Comparison of ENCODE assay signal across 23 mouse cellular contexts in genomic region chr1:156784974-156785373, GRCm38 (mm10). TPM values are rescaled to one million over a fixed set of nuclear protein-coding genes. Genes with fewer than 3 reads are reported as not detected.
DNase-seq lines count a peak whose midpoint lies in the region; ATAC-seq lines count a peak whose summit lies in the region.
"Had no signal": no experiment of that assay in that cellular context is flagged by ENCODE, and none has a peak within 500 bp of the region (broad histone marks: within the 10 kb centered on the region; RNA-seq: fewer than 3 reads in every experiment).

No protein-coding gene starts in this region.

- H3K27ac ChIP-seq in embryonic facial prominence, embryonic 13.5 days: peak overlapping the region; percentile 64
- H3K27ac ChIP-seq in embryonic facial prominence, embryonic 10.5 days (replicated peaks): no peak overlapping the region
- H3K27ac ChIP-seq in hindbrain, embryonic 10.5 days: peak overlapping the region; percentile 73; the same call in 1 of the 2 replicates
- H3K27ac ChIP-seq in hindbrain, embryonic 16.5 days (ENCODE audit: low read depth, low read length): no peak overlapping the region
- H3K27ac ChIP-seq in embryonic facial prominence, embryonic 14.5 days (replicated peaks; ENCODE audit: low read depth, low read length): peak overlapping the region; percentile 66
- peak overlapping the region; percentile 64 for H3K27ac ChIP-seq in limb, embryonic 15.5 days
- H3K27ac ChIP-seq: embryonic facial prominence, embryonic 12.5 days; forebrain, embryonic 10.5 days; forebrain, embryonic 12.5 days had no signal

- no peaks in the 10 kb centered on the region for H3K27me3 ChIP-seq in embryonic facial prominence, embryonic 13.5 days
- H3K27me3 ChIP-seq in embryonic facial prominence, embryonic 10.5 days (replicated peaks; ENCODE audit: low read depth, poor library complexity, severe bottlenecking): peaks cover 26% of the 10 kb centered on the region
- peaks cover 51% of the 10 kb centered on the region for H3K27me3 ChIP-seq in hindbrain, embryonic 10.5 days (ENCODE audit: insufficient read depth, poor library complexity, severe bottlenecking)
- H3K27me3 ChIP-seq in hindbrain, embryonic 16.5 days (replicated peaks; ENCODE audit: control insufficient read depth, insufficient read depth, low read length): no peaks in the 10 kb centered on the region
- no peaks in the 10 kb centered on the region for H3K27me3 ChIP-seq in embryonic facial prominence, embryonic 14.5 days (replicated peaks; ENCODE audit: control insufficient read depth, insufficient read depth, low read length)
- no peaks in the 10 kb centered on the region for H3K27me3 ChIP-seq in limb, embryonic 15.5 days
- H3K27me3 ChIP-seq: embryonic facial prominence, embryonic 12.5 days had no signal

- H3K4me2 ChIP-seq in embryonic facial prominence, embryonic 13.5 days: no peak overlapping the region
- H3K4me2 ChIP-seq in hindbrain, embryonic 16.5 days (ENCODE audit: low read length): no peak overlapping the region
- no peak overlapping the region for H3K4me2 ChIP-seq in embryonic facial prominence, embryonic 14.5 days (ENCODE audit: low read depth, low read length)
- H3K4me2 ChIP-seq in limb, embryonic 15.5 days: no peak overlapping the region
- H3K4me2 ChIP-seq: embryonic facial prominence, embryonic 12.5 days; forebrain, embryonic 12.5 days had no signal

- 66% methylated on average over 10 of the region's 10 CpGs for WGBS in embryonic facial prominence, embryonic 13.5 days
- 86% methylated on average over 10 of the region's 10 CpGs for WGBS in embryonic facial prominence, embryonic 10.5 days
- WGBS in hindbrain, embryonic 10.5 days: 86% methylated on average over 10 of the region's 10 CpGs
- WGBS in hindbrain, embryonic 16.5 days: 84% methylated on average over 10 of the region's 10 CpGs
- WGBS in embryonic facial prominence, embryonic 14.5 days: 64% methylated on average over 10 of the region's 10 CpGs
- WGBS in limb, embryonic 15.5 days: 65% methylated on average over 10 of the region's 10 CpGs

- H3K9ac ChIP-seq in embryonic facial prominence, embryonic 13.5 days: no peak overlapping the region
- H3K9ac ChIP-seq in hindbrain, embryonic 16.5 days (ENCODE audit: low read depth, low read length): no peak overlapping the region
- H3K9ac ChIP-seq in embryonic facial prominence, embryonic 14.5 days (ENCODE audit: low read depth, low read length): no peak overlapping the region
- H3K9ac ChIP-seq in limb, embryonic 15.5 days: no peak overlapping the region
- H3K9ac ChIP-seq: embryonic facial prominence, embryonic 12.5 days; forebrain, embryonic 12.5 days had no signal

- peaks cover 68% of the 10 kb centered on the region for H3K4me1 ChIP-seq in embryonic facial prominence, embryonic 13.5 days
- peaks cover 79% of the 10 kb centered on the region for H3K4me1 ChIP-seq in embryonic facial prominence, embryonic 10.5 days
- peaks cover 91% of the 10 kb centered on the region for H3K4me1 ChIP-seq in hindbrain, embryonic 10.5 days (replicated peaks)
- H3K4me1 ChIP-seq in hindbrain, embryonic 16.5 days (ENCODE audit: control insufficient read depth, insufficient read depth, low read depth, low read length): peaks cover 18% of the 10 kb centered on the region
- peaks cover 52% of the 10 kb centered on the region for H3K4me1 ChIP-seq in embryonic facial prominence, embryonic 14.5 days (ENCODE audit: control insufficient read depth, insufficient read depth, low read length)
- H3K4me1 ChIP-seq in limb, embryonic 15.5 days: peaks cover 57% of the 10 kb centered on the region

- no peak overlapping the region for H3K4me3 ChIP-seq in embryonic facial prominence, embryonic 13.5 days
- no peak overlapping the region for H3K4me3 ChIP-seq in embryonic facial prominence, embryonic 10.5 days
- H3K4me3 ChIP-seq in hindbrain, embryonic 10.5 days: no peak overlapping the region
- H3K4me3 ChIP-seq in hindbrain, embryonic 16.5 days (ENCODE audit: low read length): no peak overlapping the region
- H3K4me3 ChIP-seq in embryonic facial prominence, embryonic 14.5 days (ENCODE audit: low read depth, low read length): no peak overlapping the region
- H3K4me3 ChIP-seq in limb, embryonic 15.5 days: no peak overlapping the region
- H3K4me3 ChIP-seq: embryonic facial prominence, embryonic 12.5 days; erythroblast, embryonic 14.5 days; forebrain, embryonic 10.5 days; forebrain, embryonic 12.5 days had no signal

- no peaks in the 10 kb centered on the region for H3K36me3 ChIP-seq in embryonic facial prominence, embryonic 13.5 days
- H3K36me3 ChIP-seq in embryonic facial prominence, embryonic 10.5 days (replicated peaks): no peaks in the 10 kb centered on the region
- H3K36me3 ChIP-seq in hindbrain, embryonic 10.5 days: no peaks in the 10 kb centered on the region
- H3K36me3 ChIP-seq in hindbrain, embryonic 16.5 days (ENCODE audit: control insufficient read depth, insufficient read depth, low read length): no peaks in the 10 kb centered on the region
- H3K36me3 ChIP-seq in embryonic facial prominence, embryonic 14.5 days (ENCODE audit: control insufficient read depth, insufficient read depth, low read length): no peaks in the 10 kb centered on the region
- H3K36me3 ChIP-seq in limb, embryonic 15.5 days: no peaks in the 10 kb centered on the region
- H3K36me3 ChIP-seq: embryonic facial prominence, embryonic 12.5 days; forebrain, embryonic 10.5 days; forebrain, embryonic 12.5 days had no signal

- no peak for ATAC-seq in embryonic facial prominence, embryonic 13.5 days (ENCODE audit: insufficient number of reproducible peaks, insufficient read depth, low FRiP score, low TSS enrichment, low read depth)
- ATAC-seq in hindbrain, embryonic 16.5 days: no peak
- ATAC-seq in embryonic facial prominence, embryonic 14.5 days (ENCODE audit: low read depth): no peak
- no peak for ATAC-seq in limb, embryonic 15.5 days (ENCODE audit: insufficient number of reproducible peaks, low FRiP score, low TSS enrichment, low read depth)
- ATAC-seq: forebrain, embryonic 14.5 days; forebrain, embryonic 16.5 days had no signal

- no peaks in the 10 kb centered on the region for H3K9me3 ChIP-seq in embryonic facial prominence, embryonic 13.5 days
- H3K9me3 ChIP-seq in embryonic facial prominence, embryonic 10.5 days: no peaks in the 10 kb centered on the region
- H3K9me3 ChIP-seq in hindbrain, embryonic 10.5 days: no peaks in the 10 kb centered on the region
- H3K9me3 ChIP-seq in hindbrain, embryonic 16.5 days (ENCODE audit: control insufficient read depth, low read length): no peaks in the 10 kb centered on the region
- H3K9me3 ChIP-seq in embryonic facial prominence, embryonic 14.5 days (ENCODE audit: control insufficient read depth, low read length): no peaks in the 10 kb centered on the region
- H3K9me3 ChIP-seq in limb, embryonic 15.5 days: no peaks in the 10 kb centered on the region
- H3K9me3 ChIP-seq: embryonic facial prominence, embryonic 12.5 days; forebrain, embryonic 10.5 days; forebrain, embryonic 12.5 days had no signal

- no peak for DNase-seq in embryonic facial prominence, embryonic 10.5 days (ENCODE audit: low spot score)
- DNase-seq in hindbrain, embryonic 10.5 days (ENCODE audit: low spot score): no peak
- no peak for DNase-seq in embryonic facial prominence, embryonic 14.5 days (ENCODE audit: low spot score)
- DNase-seq in B cell, adult 2 months: no peak
- DNase-seq: adrenal gland, adult 2 months; adrenal gland, postnatal 10 days; adrenal gland, postnatal 25 days; cerebellum, adult 11 months; cerebellum, adult 18-20 months; cerebellum, adult 8-10 months; cerebellum, adult 9-11 months; cerebellum, postnatal 14 days; cerebellum, postnatal 36 days; embryo, embryonic 11 days had no signal

RNA-seq across cellular contexts. Expression of gene Angptl1, which starts 53.4 kb away (rescaled TPM):
- 17.7 and 18.5 TPM in 2 replicates for polyA plus RNA-seq in embryonic facial prominence, embryonic 13.5 days (2015; fragmentation: Nextera tagmentation; extraction: Ambion mirVana)
- polyA plus RNA-seq in embryonic facial prominence, embryonic 10.5 days (2016; fragmentation: Nextera tagmentation; extraction: Ambion mirVana): 4.3 and 5.6 TPM in 2 replicates
- polyA plus RNA-seq in hindbrain, embryonic 10.5 days (2016; fragmentation: Nextera tagmentation; extraction: Ambion mirVana): 2.2 and 2.4 TPM in 2 replicates
- 1.7 and 3.5 TPM in 2 replicates for polyA plus RNA-seq in hindbrain, embryonic 16.5 days (2015; fragmentation: Nextera tagmentation; extraction: Ambion mirVana)
- 72.0 TPM in 2 replicates for polyA plus RNA-seq in embryonic facial prominence, embryonic 14.5 days (2014; fragmentation: Nextera tagmentation; extraction: Ambion mirVana)
- polyA plus RNA-seq in limb, embryonic 15.5 days (2015; fragmentation: Nextera tagmentation; extraction: Ambion mirVana): 90.5 and 96.3 TPM in 2 replicates
- polyA plus RNA-seq: erythroblast, embryonic 14.5 days had no signal

Comparison
In these comparisons a context has a peak if more than half of its experiments do, and no peak if none do; other contexts are left out.
1. H3K27ac ChIP-seq: peak in embryonic facial prominence, embryonic 13.5 days (single experiment), hindbrain, embryonic 10.5 days (single experiment), embryonic facial prominence, embryonic 14.5 days (single experiment) and limb, embryonic 15.5 days (single experiment); none in embryonic facial prominence, embryonic 10.5 days (single experiment) and hindbrain, embryonic 16.5 days (single experiment).